Mouse (Mus musculus) liver, embryonic 14.5 days (tissue): ENCODE results near the gene Dusp3.

Experiments used
- CTCF ChIP-seq: IDR thresholded peaks from 2 replicates; pipeline ENCODE4 v1.5.1; 2016; ENCODE audit warnings: antibody characterized with exemption, low read depth, control low read depth
- EP300 ChIP-seq: IDR thresholded peaks from 2 replicates; pipeline ENCODE4 v1.6.1; 2016; ENCODE audit warnings: antibody characterized with exemption, low read depth

- TF ChIP-seq CTCF, result no peak
- TF ChIP-seq EP300, result no peak
Measured at GRCm38 (mm10) chr11:101973496-101973895, 13.3 kb downstream of the Dusp3 start.
